Mouse (Mus musculus) hindbrain, embryonic 14.5 days (tissue): Measurements from ENCODE around the gene Ptgs1. TPM values are rescaled to one million over a fixed set of nuclear protein-coding genes. Genes with fewer than 3 reads are reported as not detected.

Experiments used
- ATAC-seq: fragments of 200-750 bp; cut with Nextera tagmentation; 2 replicates; pipeline ENCODE4 v1.8.0; 2017; ENCODE audit warnings: moderate number of reproducible peaks, mild to moderate bottlenecking, moderate TSS enrichment, moderate library complexity; ENCODE audit not compliant: low FRiP score
- DNase-seq: peaks from one replicate; pipeline ENCODE4 v3.0.0-alpha.2; 2015; ENCODE audit warnings: low spot score
- H3K27ac ChIP-seq: fragments of 300-500 bp; sonication (generic); 2 replicates; pipeline ENCODE4 v1.5.1; 2014; ENCODE audit warnings: mild to moderate bottlenecking, moderate library complexity
- H3K27me3 ChIP-seq: fragments of 300-500 bp; sonication (generic); 2 replicates; pipeline ENCODE4 v1.6.1; 2014; ENCODE audit warnings: mild to moderate bottlenecking, low read length, mixed read lengths; ENCODE audit not compliant: control insufficient read depth, insufficient read depth
- H3K36me3 ChIP-seq: fragments of 300-500 bp; sonication (generic); replicated peaks from 2 replicates; pipeline ENCODE4 v1.6.1; 2014; ENCODE audit not compliant: control insufficient read depth, insufficient read depth
- H3K4me1 ChIP-seq: fragments of 300-500 bp; sonication (generic); replicated peaks from 2 replicates; pipeline ENCODE4 v1.6.1; 2014; ENCODE audit warnings: antibody characterized with exemption, low read length, mixed read lengths; ENCODE audit not compliant: control insufficient read depth, insufficient read depth
- H3K4me2 ChIP-seq: fragments of 300-500 bp; sonication (generic); replicated peaks from 2 replicates; pipeline ENCODE4 v1.6.1; 2014; ENCODE audit warnings: mild to moderate bottlenecking, moderate library complexity
- H3K4me3 ChIP-seq: fragments of 300-500 bp; sonication (generic); replicated peaks from 2 replicates; pipeline ENCODE4 v1.5.1; 2014; ENCODE audit warnings: mild to moderate bottlenecking, low read length
- H3K9ac ChIP-seq: fragments of 300-500 bp; sonication (generic); 2 replicates; pipeline ENCODE4 v1.6.1; 2014
- H3K9me3 ChIP-seq: fragments of 300-500 bp; sonication (generic); 2 replicates; pipeline ENCODE4 v1.6.1; 2016; ENCODE audit warnings: low read length; ENCODE audit not compliant: control insufficient read depth
- WGBS: fragments of 180-500 bp; shearing (Covaris S2); extraction: QIAGEN DNeasy Blood & Tissue Kit; methylation state at CpG from one replicate; pipeline ENCODE4 v1.1.7; 2014; 5-methylcytosine and 5-hydroxymethylcytosine counted together
- polyA plus RNA-seq: library from polyadenylated mRNA; unstranded; fragments of >200 nt; fragmentation: Nextera tagmentation; extraction: Ambion mirVana; gene quantifications from 2 replicates; pipeline ENCODE4 v1.2.1, GENCODE M21; 2014

The Ptgs1 gene
- polyA plus RNA-seq, 1 experiment from 2014 or later = 6.5 TPM

DNA sequence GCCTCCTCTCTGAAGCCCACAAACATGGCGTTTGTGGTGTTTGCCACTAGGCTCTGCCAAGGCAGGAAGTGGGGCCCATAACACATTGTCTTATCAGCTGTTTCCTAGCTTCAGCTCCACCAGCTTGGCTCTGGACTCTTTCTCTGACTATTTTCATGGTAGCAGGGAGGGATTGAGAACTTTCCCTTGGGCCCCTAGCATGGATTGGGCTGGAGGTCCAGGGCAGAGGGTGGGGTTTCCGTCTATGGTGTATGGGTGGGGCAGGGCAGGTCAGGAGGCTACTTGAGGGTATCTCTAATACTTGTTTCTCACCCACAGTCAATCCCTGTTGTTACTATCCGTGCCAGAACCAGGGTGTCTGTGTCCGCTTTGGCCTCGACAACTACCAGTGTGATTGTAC, 6.7 kb downstream of the Ptgs1 start:
- no peaks in the 10 kb centered on the region for H3K9me3 ChIP-seq
- H3K27ac ChIP-seq = no peak overlapping the region
- WGBS = 91% methylated on average over 5 of the region's 5 CpGs
- ATAC-seq (no peak), DNase-seq (no peak)
- no peak overlapping the region for H3K4me3 ChIP-seq
- no peak overlapping the region for H3K9ac ChIP-seq
- no peaks in the 10 kb centered on the region for H3K36me3 ChIP-seq
- H3K4me1 ChIP-seq = no peaks in the 10 kb centered on the region
- no peaks in the 10 kb centered on the region for H3K27me3 ChIP-seq
- H3K4me2 ChIP-seq = no peak overlapping the region

DNA sequence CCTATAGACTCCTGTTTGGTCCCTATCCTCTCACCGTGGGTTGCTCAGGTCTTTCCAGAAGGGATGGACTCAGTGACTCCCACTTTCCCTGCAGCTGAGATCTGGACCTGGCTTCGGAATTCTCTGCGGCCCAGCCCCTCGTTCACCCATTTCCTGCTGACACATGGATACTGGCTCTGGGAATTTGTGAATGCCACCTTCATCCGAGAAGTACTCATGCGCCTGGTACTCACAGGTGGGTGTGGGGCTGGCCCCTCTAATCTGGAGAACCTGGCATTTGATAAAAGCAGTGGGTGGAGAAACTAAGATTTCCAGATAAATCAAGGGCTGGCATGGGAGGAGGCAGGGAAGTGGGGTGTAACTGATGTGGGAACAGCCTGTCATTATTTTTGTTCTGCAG, 7.3 kb downstream of the Ptgs1 start:
- WGBS = 91% methylated on average over 6 of the region's 6 CpGs
- no peaks in the 10 kb centered on the region for H3K9me3 ChIP-seq
- no peak overlapping the region for H3K4me3 ChIP-seq
- H3K9ac ChIP-seq = no peak overlapping the region
- no peaks in the 10 kb centered on the region for H3K36me3 ChIP-seq
- no peak overlapping the region for H3K4me2 ChIP-seq
- H3K27ac ChIP-seq = no peak overlapping the region
- ATAC-seq = no peak
- DNase-seq = no peak
- H3K27me3 ChIP-seq = no peaks in the 10 kb centered on the region
- H3K4me1 ChIP-seq = no peaks in the 10 kb centered on the region

DNA sequence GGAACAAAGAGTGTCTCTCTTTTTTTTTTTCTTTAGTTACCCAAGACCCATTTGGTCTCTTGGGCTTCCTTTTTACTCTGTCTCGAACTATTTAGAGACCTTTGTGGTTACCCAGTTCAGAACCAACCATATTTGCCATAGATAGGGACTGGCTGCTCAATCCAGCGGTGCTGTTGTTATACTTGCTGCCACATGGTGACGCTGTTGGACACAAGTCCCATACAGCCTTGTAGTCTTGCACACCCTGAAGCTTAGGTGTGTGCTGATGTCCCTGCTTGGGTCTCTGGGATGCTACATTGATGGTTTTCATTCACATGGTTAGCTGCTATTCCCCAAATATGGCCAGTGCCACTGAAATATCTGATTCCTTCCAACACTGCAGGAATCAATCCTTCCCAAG, 8.2 kb downstream of the Ptgs1 start:
- ATAC-seq = no peak
- no peak for DNase-seq
- no peaks in the 10 kb centered on the region for H3K27me3 ChIP-seq
- H3K4me2 ChIP-seq = no peak overlapping the region
- no peak overlapping the region for H3K4me3 ChIP-seq
- no peaks in the 10 kb centered on the region for H3K9me3 ChIP-seq
- no peak overlapping the region for H3K9ac ChIP-seq
- no peaks in the 10 kb centered on the region for H3K36me3 ChIP-seq
- H3K27ac ChIP-seq = no peak overlapping the region
- WGBS = 74% methylated on average over 3 of the region's 3 CpGs
- no peaks in the 10 kb centered on the region for H3K4me1 ChIP-seq

DNA sequence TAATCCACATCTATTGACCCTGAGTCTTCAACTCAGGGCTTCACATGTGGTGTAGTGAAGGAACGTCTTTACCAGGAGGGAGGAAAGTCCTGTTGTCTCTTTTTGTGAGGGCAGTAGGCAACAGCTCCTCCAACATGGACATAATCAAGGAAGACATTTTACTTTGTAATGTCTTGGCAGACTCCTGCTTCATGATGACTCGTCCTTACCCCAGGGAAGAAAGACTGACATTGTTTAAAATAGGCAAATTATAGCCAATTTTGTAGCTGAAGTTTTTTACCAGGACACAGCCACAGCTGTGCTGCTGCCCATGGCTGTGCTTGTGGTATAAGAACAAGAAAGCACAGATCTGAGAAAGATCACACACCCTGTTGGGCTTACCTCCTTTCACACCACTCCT, 8.7 kb downstream of the Ptgs1 start:
- Histone ChIP-seq H3K27me3 (no peaks in the 10 kb centered on the region), H3K9ac (no peak overlapping the region), H3K4me1 (no peaks in the 10 kb centered on the region), H3K27ac (no peak overlapping the region), H3K9me3 (no peaks in the 10 kb centered on the region), H3K4me3 (no peak overlapping the region), H3K4me2 (no peak overlapping the region), H3K36me3 (no peaks in the 10 kb centered on the region)
- WGBS = 84% methylated on average over 2 of the region's 2 CpGs
- DNase-seq (no peak), ATAC-seq (no peak)

DNA sequence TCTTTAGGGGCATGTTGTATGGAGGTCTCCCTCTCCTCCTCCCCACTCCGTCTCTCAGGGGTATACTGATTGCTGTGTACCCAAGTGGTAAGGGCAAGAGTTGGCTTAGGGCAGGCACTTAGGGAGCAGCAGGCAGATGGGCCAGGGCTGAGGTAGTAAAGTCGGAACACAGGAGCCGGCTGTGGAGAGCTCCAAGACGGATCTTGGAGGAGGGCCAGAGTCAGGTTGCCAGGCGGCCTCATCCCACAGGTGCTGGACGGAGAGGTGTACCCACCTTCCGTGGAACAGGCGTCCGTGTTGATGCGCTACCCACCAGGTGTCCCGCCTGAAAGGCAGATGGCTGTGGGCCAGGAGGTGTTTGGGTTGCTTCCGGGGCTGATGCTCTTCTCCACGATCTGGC, 12.3 kb downstream of the Ptgs1 start:
- Histone ChIP-seq H3K4me1 (no peaks in the 10 kb centered on the region), H3K9me3 (no peaks in the 10 kb centered on the region), H3K36me3 (no peaks in the 10 kb centered on the region), H3K27ac (no peak overlapping the region), H3K4me3 (no peak overlapping the region), H3K27me3 (no peaks in the 10 kb centered on the region), H3K4me2 (no peak overlapping the region), H3K9ac (no peak overlapping the region)
- ATAC-seq (no peak), DNase-seq (no peak)
- WGBS = 90% methylated on average over 13 of the region's 13 CpGs

DNA sequence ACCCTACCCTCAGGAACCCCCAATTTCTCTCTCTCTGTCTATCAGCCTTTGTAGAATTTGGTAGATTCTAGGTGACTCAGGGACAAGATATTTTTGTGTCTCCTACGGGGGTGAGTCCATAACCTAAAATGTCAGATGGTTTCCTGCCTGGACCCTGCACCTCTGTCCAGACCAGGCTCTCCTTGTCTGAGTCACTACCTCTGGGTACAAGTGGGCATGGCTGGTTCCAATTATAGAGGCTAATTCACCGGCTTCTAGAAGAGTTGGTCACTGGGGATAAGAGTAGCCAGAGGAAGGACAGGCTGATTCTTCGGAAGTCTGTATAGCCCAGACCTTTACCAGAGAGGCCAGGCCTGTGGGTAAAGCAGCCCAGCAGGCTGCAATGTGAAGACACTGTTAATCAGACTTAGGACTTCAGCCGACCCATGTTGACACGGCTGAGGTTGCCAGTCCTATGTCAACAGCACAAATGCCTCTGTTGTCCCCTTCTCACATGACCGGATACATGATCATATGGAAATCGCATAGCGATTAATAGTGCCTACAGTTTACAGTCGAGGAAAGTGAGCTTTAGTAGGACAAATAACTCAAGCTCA, 13.2 kb downstream of the Ptgs1 start:
- no peak overlapping the region for H3K27ac ChIP-seq
- H3K36me3 ChIP-seq = no peaks in the 10 kb centered on the region
- DNase-seq = no peak
- 92% methylated on average over 9 of the region's 9 CpGs for WGBS
- H3K4me2 ChIP-seq = no peak overlapping the region
- H3K9me3 ChIP-seq = no peaks in the 10 kb centered on the region
- H3K4me1 ChIP-seq = no peaks in the 10 kb centered on the region
- no peak overlapping the region for H3K9ac ChIP-seq
- no peak for ATAC-seq
- no peaks in the 10 kb centered on the region for H3K27me3 ChIP-seq
- H3K4me3 ChIP-seq = no peak overlapping the region

DNA sequence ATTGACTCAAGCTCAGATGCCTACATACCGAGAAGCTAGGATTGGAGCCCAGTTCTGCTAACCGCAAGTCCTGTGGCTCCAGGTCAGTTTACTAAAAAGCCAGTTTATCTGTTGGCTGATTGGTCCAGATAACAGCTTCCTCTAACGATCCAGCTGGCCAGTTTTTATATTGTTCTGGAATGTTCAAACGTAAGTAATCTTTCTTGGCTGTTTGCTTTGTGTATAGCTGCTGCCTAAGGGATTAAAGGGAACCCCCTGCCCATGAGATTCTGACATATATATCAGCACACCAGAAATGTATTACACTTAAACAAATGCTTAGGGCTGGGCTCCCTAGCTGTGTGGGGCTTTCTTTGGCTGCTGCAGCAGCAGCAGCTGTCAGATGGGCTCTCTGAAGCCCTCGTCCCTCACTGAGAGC, 13.7 kb downstream of the Ptgs1 start:
- no peak for ATAC-seq
- 69% methylated on average over 5 of the region's 5 CpGs for WGBS
- H3K36me3 ChIP-seq = no peaks in the 10 kb centered on the region

DNA sequence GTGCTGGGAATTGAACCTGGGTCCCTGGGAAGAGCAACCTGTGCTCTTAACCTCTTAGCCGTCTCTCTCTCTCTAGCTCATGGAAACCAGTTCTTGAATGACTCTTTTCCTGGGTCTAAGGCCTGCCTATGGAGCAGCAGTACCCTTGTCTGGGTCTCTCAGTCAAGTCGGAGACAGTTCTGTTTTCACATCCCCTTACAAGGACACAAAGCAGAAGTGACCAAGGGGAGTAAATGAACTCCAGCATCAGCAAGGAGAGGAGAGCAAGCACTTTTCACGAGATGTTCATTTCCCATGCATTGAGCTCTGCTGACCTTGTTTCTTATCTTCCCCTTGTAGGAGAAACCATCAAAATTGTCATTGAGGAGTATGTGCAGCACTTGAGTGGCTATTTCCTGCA, 14.5 kb downstream of the Ptgs1 start:
- ATAC-seq (no peak), DNase-seq (no peak)
- no peak overlapping the region for H3K9ac ChIP-seq
- H3K27ac ChIP-seq = no peak overlapping the region
- no peak overlapping the region for H3K4me3 ChIP-seq
- H3K27me3 ChIP-seq = no peaks in the 10 kb centered on the region
- no peak overlapping the region for H3K4me2 ChIP-seq
- WGBS = 87% methylated on average over 3 of the region's 3 CpGs
- no peaks in the 10 kb centered on the region for H3K9me3 ChIP-seq
- H3K4me1 ChIP-seq = no peaks in the 10 kb centered on the region
- H3K36me3 ChIP-seq = no peaks in the 10 kb centered on the region

More for the DNA sequence above, 13.7 kb downstream of the Ptgs1 start:
- H3K4me1 ChIP-seq = no peaks in the 10 kb centered on the region
- no peak overlapping the region for H3K27ac ChIP-seq
- DNase-seq = no peak
- no peaks in the 10 kb centered on the region for H3K9me3 ChIP-seq
- H3K27me3 ChIP-seq = no peaks in the 10 kb centered on the region
- H3K9ac ChIP-seq = no peak overlapping the region
- H3K4me2 ChIP-seq = no peak overlapping the region
- H3K4me3 ChIP-seq = no peak overlapping the region

DNA sequence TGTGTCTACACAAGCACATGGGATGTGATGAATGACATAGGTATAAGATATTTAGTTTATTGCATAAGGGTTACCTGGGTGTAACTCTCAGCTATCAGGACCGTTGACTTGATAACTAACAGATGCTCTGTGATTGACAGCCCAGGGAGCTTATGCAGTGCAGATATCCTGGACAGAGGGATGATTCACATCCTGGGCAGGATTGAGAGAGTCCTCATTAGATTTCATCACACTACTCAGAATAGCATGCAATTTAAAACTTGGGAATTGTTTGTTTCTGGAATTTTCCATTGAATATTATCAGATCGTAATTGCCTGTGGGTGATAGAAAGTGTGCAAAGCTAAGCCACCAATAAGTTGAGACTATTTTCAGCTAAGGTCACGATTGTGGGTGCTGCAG, 17.7 kb downstream of the Ptgs1 start:
- Histone ChIP-seq H3K9ac (no peak overlapping the region), H3K4me1 (no peaks in the 10 kb centered on the region), H3K4me2 (no peak overlapping the region), H3K27ac (no peak overlapping the region), H3K9me3 (no peaks in the 10 kb centered on the region), H3K36me3 (no peaks in the 10 kb centered on the region), H3K27me3 (no peaks in the 10 kb centered on the region), H3K4me3 (no peak overlapping the region)
- DNase-seq (no peak), ATAC-seq (no peak)
- WGBS = 84% methylated on average over 3 of the region's 3 CpGs

DNA sequence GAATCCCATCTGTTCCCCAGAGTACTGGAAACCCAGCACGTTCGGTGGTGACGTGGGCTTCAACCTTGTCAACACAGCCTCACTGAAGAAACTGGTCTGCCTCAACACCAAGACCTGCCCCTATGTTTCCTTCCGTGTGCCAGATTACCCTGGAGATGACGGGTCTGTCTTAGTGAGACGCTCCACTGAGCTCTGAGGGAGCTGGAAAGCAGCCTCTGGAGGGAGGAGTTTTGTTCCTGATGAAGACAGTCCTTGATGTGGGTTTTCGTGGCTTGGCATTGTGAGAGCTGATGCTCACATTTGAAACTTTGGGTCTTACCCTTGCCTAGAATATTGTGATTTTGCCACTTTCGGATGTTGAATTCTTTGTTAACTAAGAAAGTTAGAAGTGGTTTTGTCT, 20.9 kb downstream of the Ptgs1 start:
- DNase-seq = no peak
- no peaks in the 10 kb centered on the region for H3K27me3 ChIP-seq
- H3K4me1 ChIP-seq = no peaks in the 10 kb centered on the region
- H3K27ac ChIP-seq = no peak overlapping the region
- H3K4me3 ChIP-seq = no peak overlapping the region
- no peak overlapping the region for H3K4me2 ChIP-seq
- WGBS = 81% methylated on average over 8 of the region's 8 CpGs
- H3K9ac ChIP-seq = no peak overlapping the region
- H3K36me3 ChIP-seq = no peaks in the 10 kb centered on the region
- H3K9me3 ChIP-seq = no peaks in the 10 kb centered on the region
- no peak for ATAC-seq
